Mouse (Mus musculus): ENCODE data around the gene Zbtb8a. TPM values are rescaled to one million over a fixed set of nuclear protein-coding genes. Genes with fewer than 3 reads are reported as not detected.

The Zbtb8a gene
- total and polyA plus RNA-seq, 2 experiments from 2014 or later, result 15.3 to 26.9 TPM

DNA sequence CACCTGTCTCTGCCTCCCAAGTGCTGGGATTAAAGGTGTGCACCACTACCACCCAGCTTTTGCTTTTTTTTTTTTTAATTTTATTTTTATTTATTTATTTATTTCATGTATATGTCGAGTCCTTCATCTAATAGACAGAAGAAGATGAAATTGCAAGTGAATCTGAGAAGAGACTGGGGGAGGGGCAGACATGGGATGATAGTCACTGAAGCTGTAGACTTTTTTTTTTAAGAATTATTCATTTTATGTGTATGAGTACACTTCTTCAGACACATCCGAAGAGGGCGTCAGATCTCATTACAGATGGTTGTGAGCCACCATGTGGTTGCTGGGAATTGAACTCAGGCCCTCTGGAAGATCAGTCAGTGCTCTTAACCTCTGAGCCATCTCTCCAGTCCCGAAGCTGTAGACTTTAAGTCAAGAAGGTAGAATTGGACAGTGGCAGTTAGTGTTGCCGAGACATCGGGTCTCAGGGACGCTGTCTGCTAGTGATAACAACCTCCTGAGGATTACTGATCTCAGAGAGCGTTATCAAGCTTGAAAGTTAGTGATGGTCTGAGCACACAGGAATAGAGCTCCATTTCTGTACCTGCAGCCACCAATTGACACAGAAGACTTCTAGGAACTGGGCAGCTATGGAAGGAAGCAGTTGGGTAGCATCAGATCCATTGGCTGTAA, 8.5 kb upstream of the Zbtb8a start:
- no peak overlapping the region for H3K27ac ChIP-seq
- TF ChIP-seq CTCF (IDR thresholded peaks at IDR 0.05; ENCODE audit: low read depth), result no peak
- no peak overlapping the region for H3K9ac ChIP-seq (replicated peaks; ENCODE audit: low read length)
- H3K27me3 ChIP-seq (ENCODE audit: insufficient read depth, low read length), result no peaks in the 10 kb centered on the region
- DNase-seq (ENCODE audit: low spot score) (no peak), ATAC-seq (no peak)
- no peaks in the 10 kb centered on the region for H3K9me3 ChIP-seq (ENCODE audit: low read length)
- H3K4me2 ChIP-seq (ENCODE audit: low read depth, low read length), result no peak overlapping the region
- no peaks in the 10 kb centered on the region for H3K36me3 ChIP-seq (ENCODE audit: insufficient read depth, low read length)
- WGBS, result 91% methylated on average over 8 of the region's 8 CpGs
- no peaks in the 10 kb centered on the region for H3K4me1 ChIP-seq (ENCODE audit: insufficient read depth, low read length)
- H3K4me3 ChIP-seq (ENCODE audit: low read length), result no peak overlapping the region

DNA sequence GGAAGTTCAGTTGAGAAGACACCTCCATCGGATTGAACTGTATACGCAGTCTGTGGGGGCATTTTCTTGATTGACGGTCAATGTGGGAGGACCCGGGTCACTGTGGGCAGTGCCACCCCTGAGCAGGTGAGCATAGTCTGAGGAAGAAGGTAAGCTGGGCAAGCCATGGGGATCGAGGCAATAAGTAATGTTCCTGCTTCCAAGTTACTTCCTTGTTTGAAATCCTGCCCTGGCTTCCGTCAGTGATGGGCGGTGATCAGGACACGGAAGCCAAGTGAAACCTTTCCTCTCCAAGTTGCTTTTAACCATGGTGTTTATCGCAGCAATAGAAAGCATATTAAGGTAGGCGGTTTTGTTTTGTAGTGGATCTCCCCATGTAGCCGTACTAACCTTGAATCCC, 7.8 kb upstream of the Zbtb8a start:
- no peak overlapping the region for H3K4me2 ChIP-seq (ENCODE audit: low read depth, low read length)
- no peak overlapping the region for H3K4me3 ChIP-seq (ENCODE audit: low read length)
- no peaks in the 10 kb centered on the region for H3K4me1 ChIP-seq (ENCODE audit: insufficient read depth, low read length)
- H3K27me3 ChIP-seq (ENCODE audit: insufficient read depth, low read length), result no peaks in the 10 kb centered on the region
- no peaks in the 10 kb centered on the region for H3K36me3 ChIP-seq (ENCODE audit: insufficient read depth, low read length)
- no peaks in the 10 kb centered on the region for H3K9me3 ChIP-seq (ENCODE audit: low read length)
- 94% methylated on average over 11 of the region's 11 CpGs for WGBS
- H3K9ac ChIP-seq (replicated peaks; ENCODE audit: low read length), result no peak overlapping the region
- H3K27ac ChIP-seq, result no peak overlapping the region
- TF ChIP-seq CTCF (IDR thresholded peaks at IDR 0.05; ENCODE audit: low read depth), result no peak
- no peak for ATAC-seq
- no peak for DNase-seq (ENCODE audit: low spot score)

DNA sequence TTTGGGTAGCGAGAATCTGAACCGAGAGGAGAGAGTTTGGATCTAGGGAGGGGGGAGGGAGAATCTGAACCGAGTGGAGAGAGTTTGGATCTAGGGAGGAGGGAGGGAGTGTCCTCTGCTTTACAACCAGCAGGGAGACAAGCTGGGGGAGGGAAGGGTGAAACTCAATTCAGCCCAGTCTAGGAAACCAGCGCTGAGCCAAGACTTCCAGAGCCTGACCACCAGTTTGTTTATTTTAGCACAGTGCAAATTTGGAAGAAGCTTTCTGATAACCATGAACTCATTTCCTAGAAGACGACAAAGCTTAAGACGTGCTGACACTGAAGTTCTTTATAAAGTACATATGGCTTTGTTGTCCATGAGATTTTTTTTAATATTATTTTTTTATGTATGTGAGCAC, 6.5 kb upstream of the Zbtb8a start:
- Histone ChIP-seq H3K9ac (replicated peaks; ENCODE audit: low read length) (no peak overlapping the region), H3K36me3 (ENCODE audit: insufficient read depth, low read length) (no peaks in the 10 kb centered on the region), H3K4me3 (ENCODE audit: low read length) (no peak overlapping the region), H3K4me2 (ENCODE audit: low read depth, low read length) (no peak overlapping the region), H3K27me3 (ENCODE audit: insufficient read depth, low read length) (no peaks in the 10 kb centered on the region), H3K27ac (no peak overlapping the region), H3K9me3 (ENCODE audit: low read length) (no peaks in the 10 kb centered on the region), H3K4me1 (ENCODE audit: insufficient read depth, low read length) (no peaks in the 10 kb centered on the region)
- ATAC-seq (no peak), DNase-seq (ENCODE audit: low spot score) (no peak)
- 38% methylated on average over 6 of the region's 6 CpGs for WGBS
- TF ChIP-seq CTCF (IDR thresholded peaks at IDR 0.05; ENCODE audit: low read depth), result no peak

DNA sequence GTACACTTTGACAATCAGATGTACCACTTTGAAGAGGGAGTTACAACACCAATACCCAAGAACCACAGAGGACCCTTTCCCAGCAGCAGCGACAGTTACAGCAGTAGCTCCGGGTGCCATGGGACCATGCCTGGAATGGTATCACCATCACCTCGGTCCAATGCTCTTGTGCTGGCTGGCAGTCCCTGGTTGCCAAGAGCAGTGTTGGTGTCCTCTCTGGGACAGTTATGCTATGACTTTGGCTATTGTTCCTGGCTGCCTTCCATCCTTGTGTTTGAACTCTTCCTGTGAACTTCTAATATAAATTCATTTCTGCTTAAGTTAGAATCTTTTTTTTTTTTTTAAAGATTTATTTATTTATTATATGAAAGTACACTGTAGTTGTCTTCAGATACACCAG, 5.7 kb upstream of the Zbtb8a start:
- ATAC-seq, result no peak
- WGBS, result 90% methylated on average over 3 of the region's 3 CpGs
- no peak for TF ChIP-seq CTCF (IDR thresholded peaks at IDR 0.05; ENCODE audit: low read depth)

DNA sequence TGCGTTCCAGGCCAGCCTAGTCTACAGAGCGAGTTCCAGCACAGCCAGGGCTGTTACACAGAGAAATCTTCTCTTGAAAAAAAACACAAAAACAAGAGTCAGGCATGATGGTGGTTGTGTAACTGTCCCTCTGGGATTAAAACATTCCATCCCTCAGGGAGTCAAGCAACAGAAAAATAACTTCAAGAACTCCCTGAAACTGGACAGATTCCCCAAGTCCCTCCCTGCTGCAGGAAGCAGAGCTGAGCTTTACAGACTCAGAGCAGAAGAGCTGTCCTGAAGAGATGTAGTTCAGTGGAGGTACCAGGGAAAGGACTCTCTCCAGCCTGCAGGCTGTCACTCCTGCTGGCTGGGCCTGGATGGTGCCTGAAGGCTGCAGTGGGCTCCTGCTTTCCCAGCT, 4.6 kb upstream of the Zbtb8a start:
- Histone ChIP-seq H3K4me1 (ENCODE audit: insufficient read depth, low read length) (no peaks in the 10 kb centered on the region), H3K4me3 (ENCODE audit: low read length) (no peak overlapping the region), H3K9ac (replicated peaks; ENCODE audit: low read length) (no peak overlapping the region), H3K27ac (no peak overlapping the region), H3K4me2 (ENCODE audit: low read depth, low read length) (no peak overlapping the region), H3K36me3 (ENCODE audit: insufficient read depth, low read length) (no peaks in the 10 kb centered on the region), H3K27me3 (ENCODE audit: insufficient read depth, low read length) (no peaks in the 10 kb centered on the region), H3K9me3 (ENCODE audit: low read length) (no peaks in the 10 kb centered on the region)
- DNase-seq (ENCODE audit: low spot score) (no peak), ATAC-seq (no peak)
- WGBS, result 93% methylated on average over 2 of the region's 2 CpGs
- TF ChIP-seq CTCF (IDR thresholded peaks at IDR 0.05; ENCODE audit: low read depth), result no peak

More for the DNA sequence above, 5.7 kb upstream of the Zbtb8a start:
- Histone ChIP-seq H3K4me3 (ENCODE audit: low read length) (no peak overlapping the region), H3K27ac (no peak overlapping the region), H3K9me3 (ENCODE audit: low read length) (no peaks in the 10 kb centered on the region), H3K27me3 (ENCODE audit: insufficient read depth, low read length) (no peaks in the 10 kb centered on the region), H3K9ac (replicated peaks; ENCODE audit: low read length) (no peak overlapping the region), H3K36me3 (ENCODE audit: insufficient read depth, low read length) (no peaks in the 10 kb centered on the region), H3K4me2 (ENCODE audit: low read depth, low read length) (no peak overlapping the region), H3K4me1 (ENCODE audit: insufficient read depth, low read length) (no peaks in the 10 kb centered on the region)
- no peak for DNase-seq (ENCODE audit: low spot score)

DNA sequence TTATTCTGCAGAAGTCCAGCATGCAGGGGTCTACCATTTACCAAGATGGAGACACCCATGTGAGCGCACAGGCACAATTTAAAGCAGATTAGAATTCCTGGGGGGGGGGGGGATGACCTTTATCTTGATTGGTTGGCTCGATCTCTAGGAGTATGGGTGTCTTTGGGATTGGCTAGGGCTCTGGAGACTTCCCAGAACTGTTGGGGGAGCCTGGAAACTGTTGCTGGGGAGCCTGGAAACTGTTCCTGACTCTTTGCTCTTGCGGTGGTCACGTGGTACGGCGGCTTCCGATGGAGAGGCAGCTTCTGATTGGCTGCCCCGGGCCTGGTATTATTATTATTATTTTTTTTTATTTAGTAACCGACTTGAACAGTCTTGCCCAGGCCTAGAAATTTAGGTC, 4.1 kb upstream of the Zbtb8a start:
- Histone ChIP-seq H3K36me3 (ENCODE audit: insufficient read depth, low read length) (no peaks in the 10 kb centered on the region), H3K27ac (no peak overlapping the region), H3K9me3 (ENCODE audit: low read length) (no peaks in the 10 kb centered on the region), H3K4me2 (ENCODE audit: low read depth, low read length) (no peak overlapping the region), H3K27me3 (ENCODE audit: insufficient read depth, low read length) (no peaks in the 10 kb centered on the region), H3K4me3 (ENCODE audit: low read length) (no peak overlapping the region), H3K4me1 (ENCODE audit: insufficient read depth, low read length) (no peaks in the 10 kb centered on the region), H3K9ac (replicated peaks; ENCODE audit: low read length) (no peak overlapping the region)
- no peak for DNase-seq (ENCODE audit: low spot score)
- 90% methylated on average over 9 of the region's 9 CpGs for WGBS
- no peak for TF ChIP-seq CTCF (IDR thresholded peaks at IDR 0.05; ENCODE audit: low read depth)
- no peak for ATAC-seq

DNA sequence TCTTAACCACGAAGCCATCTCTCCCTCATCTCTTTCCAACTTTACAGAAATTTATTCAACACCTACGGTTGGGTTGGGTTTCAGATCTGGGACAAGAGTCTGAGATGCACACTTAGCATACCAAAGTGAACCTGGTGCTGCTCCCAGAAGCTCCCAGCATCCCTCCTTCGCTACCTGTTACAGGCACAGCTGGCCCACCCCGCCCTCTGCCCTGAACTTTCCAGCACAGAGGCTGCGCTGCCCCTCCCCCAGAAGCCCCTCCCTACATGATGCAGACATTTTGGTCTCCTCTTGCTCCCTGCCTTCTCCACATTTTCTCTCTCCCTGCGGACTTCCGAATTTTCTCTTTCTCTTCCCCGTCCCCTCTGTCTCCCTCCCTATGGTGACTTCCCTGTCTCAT, 3.2 kb upstream of the Zbtb8a start:
- Histone ChIP-seq H3K27ac (no peak overlapping the region), H3K36me3 (ENCODE audit: insufficient read depth, low read length) (no peaks in the 10 kb centered on the region), H3K9me3 (ENCODE audit: low read length) (no peaks in the 10 kb centered on the region), H3K9ac (replicated peaks; ENCODE audit: low read length) (no peak overlapping the region), H3K4me3 (ENCODE audit: low read length) (no peak overlapping the region), H3K27me3 (ENCODE audit: insufficient read depth, low read length) (no peaks in the 10 kb centered on the region), H3K4me2 (ENCODE audit: low read depth, low read length) (no peak overlapping the region), H3K4me1 (ENCODE audit: insufficient read depth, low read length) (no peaks in the 10 kb centered on the region)
- 77% methylated on average over 8 of the region's 8 CpGs for WGBS
- DNase-seq (ENCODE audit: low spot score) (no peak), ATAC-seq (no peak)
- no peak for TF ChIP-seq CTCF (IDR thresholded peaks at IDR 0.05; ENCODE audit: low read depth)

All from hindbrain, postnatal 0 days (tissue).